Mouse (Mus musculus): Measurements from ENCODE around the gene Cd47.
"Not testable (repeated sequence)": the region's sequence is repeated elsewhere in the genome, so short reads cannot be mapped to it uniquely, and the experiment has no call there.

Gene Cd47

GRCm38 (mm10) chr16:49787714-49788113, 12.6 kb upstream of the Cd47 start:
- DNase-seq (ENCODE audit: low spot score), result no peak

GRCm38 (mm10) chr16:49790575-49791465, 9.5 kb upstream of the Cd47 start:
- no peak for DNase-seq (ENCODE audit: low spot score)

- DNase-seq (ENCODE audit: low spot score), result no peak
These were observed 7.9 kb upstream of the Cd47 start for GRCm38 (mm10) chr16:49792446-49792878.

- DNase-seq (ENCODE audit: low spot score), result no peak
These were observed 6.7 kb upstream of the Cd47 start for GRCm38 (mm10) chr16:49793596-49793995.

GRCm38 (mm10) chr16:49796271-49796670, 4.1 kb upstream of the Cd47 start:
- no peak for DNase-seq (ENCODE audit: low spot score)

GRCm38 (mm10) chr16:49796954-49797353, 3.4 kb upstream of the Cd47 start:
- no peak for DNase-seq (ENCODE audit: low spot score)

GRCm38 (mm10) chr16:49798790-49799189, 1.5 kb upstream of the Cd47 start:
- DNase-seq (ENCODE audit: low spot score), result no peak

GRCm38 (mm10) chr16:49800996-49801395, 663 bp downstream of the Cd47 start:
- DNase-seq (ENCODE audit: low spot score), result no peak

GRCm38 (mm10) chr16:49801399-49801798, 1.1 kb downstream of the Cd47 start:
- DNase-seq (ENCODE audit: low spot score), result no peak

GRCm38 (mm10) chr16:49802993-49803392, 2.7 kb downstream of the Cd47 start:
- no peak for DNase-seq (ENCODE audit: low spot score)

GRCm38 (mm10) chr16:49803932-49804461, 3.7 kb downstream of the Cd47 start:
- no peak for DNase-seq (ENCODE audit: low spot score)

GRCm38 (mm10) chr16:49806920-49807319, 6.6 kb downstream of the Cd47 start:
- DNase-seq (ENCODE audit: low spot score), result no peak

- DNase-seq (ENCODE audit: low spot score), result no peak
These were observed 7.1 kb downstream of the Cd47 start for GRCm38 (mm10) chr16:49807419-49807841.

GRCm38 (mm10) chr16:49807862-49808430, 7.6 kb downstream of the Cd47 start:
- no peak for DNase-seq (ENCODE audit: low spot score)

- no peak for DNase-seq (ENCODE audit: low spot score)
These were observed 11.6 kb downstream of the Cd47 start for GRCm38 (mm10) chr16:49811897-49812296.

GRCm38 (mm10) chr16:49812821-49813616, 12.7 kb downstream of the Cd47 start:
- DNase-seq (ENCODE audit: low spot score), result no peak

GRCm38 (mm10) chr16:49814419-49814818, 14.1 kb downstream of the Cd47 start:
- no peak for DNase-seq (ENCODE audit: low spot score)

- no peak for DNase-seq (ENCODE audit: low spot score)
These were observed 16.6 kb downstream of the Cd47 start for GRCm38 (mm10) chr16:49816889-49817288.

- no peak for DNase-seq (ENCODE audit: low spot score)
These were observed 17.8 kb downstream of the Cd47 start for GRCm38 (mm10) chr16:49818146-49818545.

GRCm38 (mm10) chr16:49818627-49819026, 18.3 kb downstream of the Cd47 start:
- no peak for DNase-seq (ENCODE audit: low spot score)

- no peak for DNase-seq (ENCODE audit: low spot score)
These were observed 19.2 kb downstream of the Cd47 start for GRCm38 (mm10) chr16:49819494-49819893.

GRCm38 (mm10) chr16:49830911-49831310, 30.6 kb downstream of the Cd47 start:
- DNase-seq (ENCODE audit: low spot score), result not testable (repeated sequence)

Measured in ovary, postnatal 10 days (tissue).